Mouse (Mus musculus): ENCODE measurements around the gene Ipcef1.

DNA sequence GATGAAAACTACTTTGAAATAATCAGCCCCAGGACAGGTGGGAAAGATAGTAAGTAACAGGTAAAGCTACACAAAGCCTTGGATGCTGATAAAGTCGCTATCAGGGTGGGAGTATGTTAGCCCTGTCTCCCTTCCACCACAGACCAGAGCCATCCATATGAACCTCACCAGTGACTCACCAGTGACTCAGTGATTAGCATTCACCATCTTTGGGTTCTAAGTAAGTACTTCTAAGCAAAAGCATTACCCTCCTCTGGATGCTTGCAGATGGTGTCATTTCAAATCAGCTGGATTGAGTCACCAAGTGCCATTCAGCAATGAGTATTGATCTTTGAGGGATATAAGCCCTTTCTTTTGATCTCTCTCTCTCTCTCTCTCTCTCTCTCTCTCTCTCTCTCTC is 99.2 kb downstream of the Ipcef1 start:
- TF ChIP-seq CTCF (IDR thresholded peaks at IDR 0.05; ENCODE audit: low read depth), result no peak
- no peak for TF ChIP-seq EP300 (IDR thresholded peaks at IDR 0.05; ENCODE audit: low read depth)
